Mouse (Mus musculus): Measurements from ENCODE around the gene Wipi2. TPM values are rescaled to one million over a fixed set of nuclear protein-coding genes. Genes with fewer than 3 reads are reported as not detected.
A peak's percentile ranks its signal among the peaks of the same experiment; 100 is the strongest.

The Wipi2 gene
- total RNA-seq (2021): 100 to 1,000 TPM in 1 of 2 experiments, 10 to 100 TPM in 1; 99.8 to 102 TPM
- long read RNA-seq, experiment 1, full-length matches to known transcripts: 73 of 101 reads
- long read RNA-seq, experiment 1, partial matches to known transcripts: 9 of 101 reads
- long read RNA-seq, experiment 1, other reads (novel, unspliced or antisense): 19 of 101 reads
- long read RNA-seq, experiment 2, full-length matches to known transcripts: 120 of 151 reads
- long read RNA-seq, experiment 2, partial matches to known transcripts: 12 of 151 reads
- long read RNA-seq, experiment 2, other reads (novel, unspliced or antisense): 19 of 151 reads

DNA sequence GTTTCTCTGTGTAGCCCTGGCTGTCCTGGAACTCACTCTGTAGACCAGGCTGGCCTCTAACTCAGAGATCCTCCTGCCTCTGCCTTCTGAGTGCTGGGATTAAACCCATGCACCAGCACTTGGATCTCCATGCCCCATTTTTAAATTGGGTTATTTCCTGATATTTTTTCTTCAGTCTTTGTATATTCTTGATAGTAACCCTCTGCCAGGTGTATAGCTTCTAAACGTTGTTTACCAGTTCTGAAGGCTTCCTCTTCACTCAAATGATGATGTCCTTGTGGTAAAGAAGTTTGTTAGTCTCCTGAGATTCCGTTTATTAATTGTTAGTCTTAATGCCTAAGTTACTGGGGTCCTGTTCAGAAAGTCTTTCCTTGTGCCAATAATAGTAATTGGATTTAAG is at the start of gene Wipi2:
Gene Wipi2, plus strand, starts transcription at position 301 of the 400 bp plus-strand sequence.
- no peak for TF ChIP-seq CTCF (conservative IDR thresholded peaks at IDR 0.05)
- Histone ChIP-seq H3K4me3 (peak within 1 kb of the TSS; percentile 96; the same call in 1 of the 2 replicates), H3K27ac (no peak within 1 kb of the TSS)
- no peak for DNase-seq (ENCODE audit: low spot score in 2 of 2)

DNA sequence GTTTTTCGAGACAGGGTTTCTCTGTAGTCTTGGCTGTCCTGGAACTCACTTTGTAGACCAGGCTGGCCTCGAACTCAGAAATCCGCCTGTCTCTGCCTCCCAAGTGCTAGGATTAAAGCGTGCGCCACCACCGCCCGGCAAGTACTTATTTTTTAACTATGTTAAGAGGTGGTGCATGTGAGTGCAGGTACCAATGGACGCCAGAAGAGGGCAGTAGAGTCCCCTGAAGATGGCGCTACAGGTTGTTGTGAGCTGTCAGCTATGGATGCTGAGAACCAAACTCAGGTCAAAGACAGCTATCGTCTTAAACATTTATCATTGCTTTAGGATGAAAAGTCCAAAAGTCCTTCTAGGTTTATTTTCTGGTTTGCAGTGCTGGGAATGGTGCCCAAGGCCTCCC is 49.3 kb upstream of the Wipi2 start:
- DNase-seq (ENCODE audit: low spot score in 2 of 2): no peak
- H3K4me3 ChIP-seq: no peak overlapping the region
- TF ChIP-seq CTCF (conservative IDR thresholded peaks at IDR 0.05): peak; percentile 60
- H3K27ac ChIP-seq: no peak overlapping the region

DNA sequence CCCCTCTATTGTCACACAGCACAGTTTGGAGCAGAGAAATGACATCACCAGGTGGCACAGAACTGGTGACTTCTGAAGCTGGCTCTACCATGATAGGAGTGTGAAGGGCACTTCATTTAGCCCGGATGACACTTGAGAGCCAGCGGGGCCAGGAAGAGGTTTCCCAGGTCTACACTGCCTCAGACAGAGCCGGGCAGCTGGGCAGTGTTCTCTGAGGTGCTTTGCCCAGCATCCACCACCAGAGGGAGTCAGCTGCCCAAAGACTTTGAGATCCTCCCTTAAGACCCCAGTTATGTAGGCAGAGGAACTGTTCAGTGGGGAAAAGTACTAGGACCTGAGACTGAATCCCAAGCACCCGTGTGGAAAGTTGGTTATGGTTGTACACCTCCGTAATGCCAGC is 46.0 kb upstream of the Wipi2 start:
- peak; percentile 54 to 75 for DNase-seq (ENCODE audit: low spot score in 2 of 2)
- Histone ChIP-seq H3K27ac (peak overlapping the region; percentile 87; the same call in 1 of the 2 replicates), H3K4me3 (no peak overlapping the region)
- peak; percentile 89 for TF ChIP-seq CTCF (conservative IDR thresholded peaks at IDR 0.05)

DNA sequence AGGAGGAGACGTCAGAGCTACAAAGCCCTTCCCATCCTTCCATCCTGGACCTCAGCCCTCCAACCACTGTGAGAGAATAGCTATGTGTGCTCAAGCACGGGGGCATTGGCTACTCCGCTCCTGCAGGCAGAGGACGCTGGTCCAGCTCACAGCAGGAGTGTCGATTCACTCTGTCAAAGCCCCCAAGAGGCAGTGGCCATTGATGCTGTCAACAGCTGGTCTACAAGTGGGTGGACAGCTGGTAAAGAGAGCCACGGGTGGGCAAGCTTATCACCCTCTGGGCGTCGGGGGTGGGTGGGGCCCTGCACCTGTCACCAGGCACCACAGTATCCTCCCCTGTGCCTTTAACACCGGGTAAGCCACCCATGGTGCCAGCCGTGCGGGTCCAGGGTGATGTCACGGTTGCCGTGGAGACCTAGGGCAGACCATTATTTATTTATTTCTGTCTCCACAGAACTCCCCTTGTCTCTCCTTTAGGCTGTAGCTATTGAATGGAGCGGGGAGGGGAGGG is 43.8 kb upstream of the Wipi2 start:
- peak overlapping the region; percentile 23; the same call in 1 of the 2 replicates for H3K4me3 ChIP-seq
- TF ChIP-seq CTCF (conservative IDR thresholded peaks at IDR 0.05): 0 out of 2 replicates have a peak, but pooled peaks have one; percentile 10
- peak; percentile 60 to 72 for DNase-seq (ENCODE audit: low spot score in 2 of 2)
- H3K27ac ChIP-seq: peak overlapping the region; percentile 87

DNA sequence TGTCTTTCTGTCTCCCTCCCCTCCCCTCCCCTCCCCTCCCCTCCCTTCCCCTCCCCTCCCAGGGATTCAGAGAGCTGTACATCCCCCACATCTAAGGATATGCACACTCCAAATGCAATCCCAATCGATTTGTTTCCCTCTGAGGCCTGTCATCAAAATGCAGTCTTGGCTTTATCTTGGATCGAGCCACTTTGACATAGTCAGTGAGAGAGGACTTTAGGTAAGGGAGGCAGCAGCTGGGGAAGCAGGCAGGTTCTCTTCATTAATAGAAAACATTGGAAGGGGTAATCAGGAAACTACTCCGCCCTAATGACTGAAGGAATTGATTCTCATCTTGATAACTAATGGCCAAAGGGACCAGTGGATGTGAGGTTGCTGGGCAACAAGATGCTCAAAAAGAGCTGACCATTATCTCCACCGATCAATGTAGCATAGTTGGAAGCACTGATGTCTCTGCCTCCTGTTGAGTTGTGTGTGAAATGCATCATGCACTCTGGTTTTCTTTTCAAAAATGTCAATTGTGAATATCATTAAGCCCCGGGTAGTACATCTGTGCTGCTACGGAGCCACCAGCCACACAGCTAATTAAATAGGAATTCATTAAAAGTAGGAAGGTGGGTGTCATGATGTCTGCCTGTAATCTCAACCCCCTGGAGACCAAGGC is 36.4 kb upstream of the Wipi2 start:
- no peak for DNase-seq (ENCODE audit: low spot score in 2 of 2)
- TF ChIP-seq CTCF (conservative IDR thresholded peaks at IDR 0.05): peak; percentile 27
- no peak overlapping the region for H3K4me3 ChIP-seq
- peak overlapping the region; percentile 79 for H3K27ac ChIP-seq

DNA sequence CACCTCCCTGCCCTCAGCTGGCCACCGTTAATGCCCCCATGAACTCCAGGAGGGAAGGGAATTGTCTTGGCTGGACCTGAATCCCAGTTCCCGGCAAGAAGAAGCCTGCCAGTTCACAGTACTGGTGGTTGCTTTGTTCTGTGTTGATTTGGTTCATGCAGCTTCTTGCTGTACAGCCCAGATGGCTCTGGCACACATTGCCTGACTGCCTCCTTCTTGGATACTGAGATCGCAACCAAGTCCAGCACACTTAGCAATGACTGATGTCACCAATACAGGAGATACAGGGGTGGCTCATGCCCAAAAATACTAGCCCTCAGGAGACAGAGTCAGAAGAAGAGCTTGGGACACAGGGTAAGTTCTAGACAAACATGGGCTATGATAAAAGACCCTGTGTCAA is 31.8 kb upstream of the Wipi2 start:
- peak; percentile 36 to 74 for DNase-seq (ENCODE audit: low spot score in 2 of 2)
- no peak overlapping the region for H3K4me3 ChIP-seq
- TF ChIP-seq CTCF (conservative IDR thresholded peaks at IDR 0.05): no peak
- peak overlapping the region; percentile 87 for H3K27ac ChIP-seq

DNA sequence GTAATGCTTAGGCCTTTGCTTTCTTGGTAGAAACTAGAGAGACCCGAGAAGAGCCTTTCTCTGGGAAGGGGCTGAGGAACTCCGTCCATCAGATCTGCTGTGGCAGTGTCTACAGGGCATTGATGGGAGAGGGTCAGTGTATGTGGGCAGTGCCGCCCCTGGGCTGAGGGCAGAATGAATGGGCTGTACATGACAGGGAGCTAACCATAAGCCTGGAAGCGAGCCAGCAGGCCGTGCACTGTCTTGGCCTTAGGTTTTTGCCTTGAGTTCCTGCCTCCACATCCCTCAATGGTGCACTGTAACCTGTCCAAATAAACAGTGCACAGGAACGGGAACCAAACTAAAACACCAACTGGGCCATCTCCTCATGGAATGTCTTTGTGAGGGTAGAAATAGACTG is 30.8 kb upstream of the Wipi2 start:
- H3K4me3 ChIP-seq: 0 out of 2 replicates have a peak overlapping the region, but pooled peaks have one; percentile 8
- no peak for DNase-seq (ENCODE audit: low spot score in 2 of 2)
- peak overlapping the region; percentile 87 for H3K27ac ChIP-seq
- no peak for TF ChIP-seq CTCF (conservative IDR thresholded peaks at IDR 0.05)

DNA sequence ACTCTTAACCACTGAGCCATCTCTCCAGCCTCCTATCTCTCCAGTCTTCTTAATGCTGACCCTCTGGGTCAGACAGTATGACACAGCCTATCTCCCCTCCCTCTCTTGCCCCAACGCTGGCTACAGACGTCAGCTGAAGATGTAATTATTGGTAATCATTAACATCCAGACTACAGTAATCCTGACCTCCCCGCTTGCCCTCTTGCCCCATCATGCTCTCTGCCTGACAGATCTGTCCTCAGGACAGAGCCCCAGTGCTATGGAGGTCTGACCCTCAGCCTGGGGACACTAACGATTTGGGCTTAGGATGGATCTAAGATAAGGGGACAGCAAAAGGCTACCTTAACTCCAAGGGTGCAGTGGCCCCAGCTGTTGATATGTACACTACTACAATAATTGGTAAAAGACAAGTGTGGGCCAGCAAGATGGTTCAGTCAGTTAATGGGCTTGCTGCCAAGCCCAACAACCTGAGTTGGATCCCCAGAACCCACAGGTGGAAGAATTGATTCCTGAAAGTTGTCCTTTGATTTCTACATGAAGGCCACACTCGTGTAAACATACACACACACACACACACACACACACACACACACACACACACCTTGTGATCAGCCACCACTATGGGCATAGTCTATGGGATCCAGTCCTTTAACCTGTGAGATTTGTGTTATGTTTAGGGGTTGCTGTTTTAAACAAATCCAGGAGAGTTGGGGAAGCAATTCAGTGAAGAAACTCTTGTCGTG is 29.7 kb upstream of the Wipi2 start:
- TF ChIP-seq CTCF (conservative IDR thresholded peaks at IDR 0.05): no peak

DNA sequence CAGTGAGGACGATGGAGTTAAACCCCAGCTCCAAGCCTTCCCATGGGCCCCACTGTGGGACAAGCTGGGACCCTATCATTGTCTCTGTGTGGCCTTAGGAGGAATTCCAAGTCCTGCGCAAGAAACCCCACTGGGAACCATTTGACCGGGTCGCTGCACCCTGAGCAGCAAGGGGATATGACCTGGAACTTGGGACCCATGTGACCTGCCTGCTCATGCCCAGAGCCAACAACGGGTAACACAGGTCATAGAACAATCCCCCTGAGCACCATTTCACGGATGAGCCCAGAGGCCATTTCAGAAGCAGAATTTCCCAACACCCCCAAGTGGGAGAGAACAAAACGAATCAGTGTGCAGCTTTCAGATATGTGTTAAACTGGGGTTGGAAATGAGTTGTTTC is 23.1 kb upstream of the Wipi2 start:
- H3K4me3 ChIP-seq: peak overlapping the region; percentile 93
- no peak for DNase-seq (ENCODE audit: low spot score in 2 of 2)
- TF ChIP-seq CTCF (conservative IDR thresholded peaks at IDR 0.05): no peak
- peak overlapping the region; percentile 99 for H3K27ac ChIP-seq

More for the DNA sequence above, 29.7 kb upstream of the Wipi2 start:
- H3K4me3 ChIP-seq: no peak overlapping the region
- DNase-seq (ENCODE audit: low spot score in 2 of 2): no peak
- H3K27ac ChIP-seq: peak overlapping the region; percentile 87

DNA sequence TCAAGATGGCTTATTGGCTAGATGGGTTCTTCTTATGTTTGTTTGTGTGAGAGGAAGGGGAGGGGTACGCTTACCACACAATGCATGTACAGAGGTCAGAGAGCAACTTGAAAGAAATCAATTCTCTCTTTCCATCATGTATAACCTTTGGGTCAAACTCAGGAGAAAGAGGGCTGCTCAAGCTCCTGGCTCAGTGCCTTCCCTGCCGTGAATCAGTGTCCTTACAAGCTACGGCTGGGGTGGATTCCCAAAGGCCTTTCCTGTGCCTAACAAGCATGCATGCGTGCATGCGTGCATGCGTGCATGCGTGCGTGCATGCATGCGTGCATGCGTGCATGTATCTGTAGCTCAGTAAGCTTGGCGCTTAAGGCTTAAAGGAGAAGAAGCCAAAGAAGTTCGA is 22.2 kb upstream of the Wipi2 start:
- Histone ChIP-seq H3K4me3 (peak overlapping the region; percentile 93), H3K27ac (peak overlapping the region; percentile 99)
- TF ChIP-seq CTCF (conservative IDR thresholded peaks at IDR 0.05): no peak
- no peak for DNase-seq (ENCODE audit: low spot score in 2 of 2)

DNA sequence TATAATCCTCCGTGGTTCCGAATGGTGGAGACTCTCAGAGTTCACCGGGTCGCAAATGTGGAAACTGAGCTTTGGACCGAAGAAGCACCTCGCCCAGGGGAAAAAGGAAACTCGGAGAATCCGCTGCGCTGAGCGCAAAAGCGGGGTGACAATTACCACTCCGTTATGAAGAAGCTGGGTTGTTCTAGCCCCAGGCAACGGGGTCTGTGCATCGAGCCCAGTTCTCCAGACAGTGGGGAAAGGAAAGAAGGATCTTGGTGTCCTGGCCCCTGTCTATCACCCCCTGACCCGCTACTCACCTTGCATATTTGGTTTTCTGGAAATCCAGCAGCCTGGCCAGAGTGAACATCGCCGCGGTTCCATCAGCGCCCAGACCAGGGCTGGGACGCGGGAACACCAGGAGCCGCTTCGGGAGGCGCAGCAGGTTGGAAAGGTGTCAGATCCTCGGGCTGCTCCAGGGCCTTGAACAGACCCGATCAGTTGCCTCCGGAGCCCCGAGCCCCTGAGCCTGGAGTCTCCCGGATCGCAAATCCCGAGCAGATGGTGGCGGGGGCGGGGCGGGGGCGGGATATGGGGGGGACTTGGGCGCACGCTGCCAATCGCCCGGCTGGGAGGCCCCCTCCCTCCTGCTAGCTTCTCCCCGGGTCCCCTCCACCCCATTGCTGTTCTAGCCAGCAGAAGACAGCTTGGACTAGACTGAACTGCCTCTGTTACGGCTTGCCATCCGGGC is 19.1 kb upstream of the Wipi2 start, which contains the start of gene Mmd2:
Gene Mmd2, minus strand, starts transcription at position 542 of the 730 bp plus-strand sequence.
- TF ChIP-seq CTCF (conservative IDR thresholded peaks at IDR 0.05): no peak
- DNase-seq (ENCODE audit: low spot score in 2 of 2): peak; percentile 71 to 86
- H3K4me3 ChIP-seq: peak within 1 kb of the TSS; percentile 93
- H3K27ac ChIP-seq: peak within 1 kb of the TSS; percentile 99

DNA sequence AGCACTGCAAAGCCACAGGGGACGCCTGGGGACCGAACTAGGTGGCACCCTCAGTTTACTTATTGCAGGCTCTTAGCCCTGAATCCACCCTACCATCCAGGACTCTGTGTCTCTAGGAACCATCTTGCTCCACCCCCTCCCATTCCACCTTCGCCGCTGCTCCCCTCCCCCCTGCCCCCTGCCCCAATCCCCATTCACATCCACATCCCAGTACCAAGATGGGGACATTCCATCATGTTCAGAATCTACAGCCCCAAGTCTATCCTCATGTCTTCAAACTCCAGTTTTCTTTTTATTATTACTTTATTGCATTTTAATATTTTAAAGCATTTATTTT is 18.5 kb upstream of the Wipi2 start:
- no peak for DNase-seq (ENCODE audit: low spot score in 2 of 2)
- peak overlapping the region; percentile 99 for H3K27ac ChIP-seq
- peak overlapping the region; percentile 93 for H3K4me3 ChIP-seq
- no peak for TF ChIP-seq CTCF (conservative IDR thresholded peaks at IDR 0.05)

Data from layer of hippocampus, adult 2 months (tissue).